In the genomic region with DNA sequence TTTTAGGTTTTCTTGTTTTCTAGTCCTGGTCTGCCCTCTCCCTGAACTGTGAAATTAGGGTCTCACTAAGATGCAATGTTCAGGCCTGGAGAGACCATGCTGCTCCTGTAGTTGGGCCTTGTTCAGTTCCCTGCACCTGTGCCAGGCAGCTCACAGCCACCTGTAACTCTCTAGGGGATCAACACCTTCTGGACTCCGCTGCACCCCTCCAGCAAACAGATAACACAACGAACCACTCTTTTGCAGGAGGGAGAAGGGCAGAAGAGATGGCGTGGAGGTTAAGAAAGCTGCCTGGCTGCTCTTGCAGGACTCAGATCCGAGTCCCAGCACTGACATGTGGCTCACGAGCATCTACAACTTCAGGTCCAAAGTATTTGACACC, we compare ENCODE assay signal across 11 mouse cellular contexts. TPM values are rescaled to one million over a fixed set of nuclear protein-coding genes. Genes with fewer than 3 reads are reported as not detected.
DNase-seq lines count a peak whose midpoint lies in the region; ATAC-seq lines count a peak whose summit lies in the region.
"Had no signal": no experiment of that assay in that cellular context is flagged by ENCODE, and none has a peak within 500 bp of the region (broad histone marks: within the 10 kb centered on the region; RNA-seq: fewer than 3 reads in every experiment).

No protein-coding gene starts in this region.

- H3K4me1 ChIP-seq in megakaryocyte, embryonic 14.5 days = peaks cover 75% of the 10 kb centered on the region
- peaks cover 53% of the 10 kb centered on the region for H3K4me1 ChIP-seq in forebrain, embryonic 16.5 days (replicated peaks; ENCODE audit: control insufficient read depth, insufficient read depth, low read length)
- peaks cover 49% of the 10 kb centered on the region for H3K4me1 ChIP-seq in stomach, embryonic 14.5 days (ENCODE audit: control insufficient read depth, insufficient read depth, low read length)

- DNase-seq in liver = peak; percentile 56
- DNase-seq in layer of hippocampus, postnatal 36 days = no peak
- DNase-seq in testis, postnatal 14 days (ENCODE audit: low spot score) = no peak
- no peak for DNase-seq in adrenal gland, postnatal 14 days
- DNase-seq: kidney, postnatal 14 days; thymus, postnatal 14 days had no signal

- H3K36me3 ChIP-seq in megakaryocyte, embryonic 14.5 days (replicated peaks; ENCODE audit: low read length) = peaks cover 8% of the 10 kb centered on the region
- H3K36me3 ChIP-seq in forebrain, embryonic 16.5 days (ENCODE audit: control insufficient read depth, insufficient read depth) = no peaks in the 10 kb centered on the region
- no peaks in the 10 kb centered on the region for H3K36me3 ChIP-seq in stomach, embryonic 14.5 days (ENCODE audit: control insufficient read depth, insufficient read depth, low read length)

- no peak overlapping the region for H3K27ac ChIP-seq in forebrain, embryonic 16.5 days (ENCODE audit: low read length)
- no peak overlapping the region; the same call in 1 of the 2 replicates for H3K27ac ChIP-seq in stomach, embryonic 14.5 days (ENCODE audit: low read length)

- H3K9me3 ChIP-seq in megakaryocyte, embryonic 14.5 days = no peaks in the 10 kb centered on the region
- H3K9me3 ChIP-seq in forebrain, embryonic 16.5 days (ENCODE audit: control insufficient read depth, low read length) = no peaks in the 10 kb centered on the region
- H3K9me3 ChIP-seq in stomach, embryonic 14.5 days (ENCODE audit: control insufficient read depth, low read depth, low read length) = no peaks in the 10 kb centered on the region

- no peaks in the 10 kb centered on the region for H3K27me3 ChIP-seq in megakaryocyte, embryonic 14.5 days (replicated peaks)
- no peaks in the 10 kb centered on the region for H3K27me3 ChIP-seq in forebrain, embryonic 16.5 days (replicated peaks; ENCODE audit: control insufficient read depth, insufficient read depth, low read length)
- no peaks in the 10 kb centered on the region for H3K27me3 ChIP-seq in stomach, embryonic 14.5 days (ENCODE audit: control insufficient read depth, insufficient read depth, low read length)

- H3K4me2 ChIP-seq in forebrain, embryonic 16.5 days (ENCODE audit: low read length) = peak overlapping the region; percentile 86
- H3K4me2 ChIP-seq in stomach, embryonic 14.5 days (replicated peaks; ENCODE audit: low read depth, low read length) = peak overlapping the region; percentile 58

- no peak for ATAC-seq in megakaryocyte, adult 5-6 weeks (ENCODE audit: poor library complexity, severe bottlenecking)
- no peak for ATAC-seq in forebrain, embryonic 16.5 days
- ATAC-seq in stomach, embryonic 14.5 days (ENCODE audit: insufficient number of reproducible peaks, insufficient read depth, low FRiP score, low read depth) = no peak

- peak overlapping the region; percentile 97 for H3K4me3 ChIP-seq in megakaryocyte, embryonic 14.5 days (replicated peaks)
- H3K4me3 ChIP-seq in forebrain, embryonic 16.5 days (replicated peaks; ENCODE audit: low read length) = peak overlapping the region; percentile 81
- H3K4me3 ChIP-seq in stomach, embryonic 14.5 days (ENCODE audit: low read depth, low read length) = no peak overlapping the region; the same call in 1 of the 2 replicates

- 37% methylated on average over 5 of the region's 5 CpGs for WGBS in forebrain, embryonic 16.5 days
- WGBS in stomach, embryonic 14.5 days = 53% methylated on average over 5 of the region's 5 CpGs

- H3K9ac ChIP-seq in forebrain, embryonic 16.5 days (replicated peaks; ENCODE audit: low read depth, low read length) = peak overlapping the region; percentile 24; the same call in 1 of the 2 replicates
- no peak overlapping the region for H3K9ac ChIP-seq in stomach, embryonic 14.5 days (replicated peaks; ENCODE audit: low read depth, low read length)

RNA-seq across cellular contexts. Expression of a gene that starts 3.7 kb away (rescaled TPM):
- polyA plus RNA-seq in megakaryocyte, embryonic 14.5 days (2012; ENCODE audit: insufficient read depth, low replicate concordance) = 334 and 807 TPM in 2 replicates
- 211 and 220 TPM in 2 replicates for total RNA-seq in megakaryocyte, adult 5-6 weeks (2015)
- total RNA-seq in megakaryocyte, adult 5-6 weeks (2017) = 181 and 183 TPM in 2 replicates
- 1,959 and 1,981 TPM in 2 replicates for polyA plus RNA-seq in forebrain, embryonic 16.5 days (2015; fragmentation: Nextera tagmentation; extraction: Ambion mirVana)
- 529 and 563 TPM in 2 replicates for polyA plus RNA-seq in stomach, embryonic 14.5 days (2014; fragmentation: Nextera tagmentation; extraction: Ambion mirVana)
- total RNA-seq in layer of hippocampus, postnatal 36 days (2021) = 100 to 1,000 TPM; 138 to 161 TPM
- total RNA-seq in adrenal gland, postnatal 14 days (2021) = 99.8 and 101 TPM in 2 replicates

RNA-seq across cellular contexts. Expression of a gene that starts 18.8 kb away (rescaled TPM):
- 84.5 and 173 TPM in 2 replicates for polyA plus RNA-seq in megakaryocyte, embryonic 14.5 days (2012; ENCODE audit: insufficient read depth, low replicate concordance)
- 80.9 and 84.8 TPM in 2 replicates for total RNA-seq in megakaryocyte, adult 5-6 weeks (2015)
- total RNA-seq in megakaryocyte, adult 5-6 weeks (2017) = 104 and 113 TPM in 2 replicates
- polyA plus RNA-seq in forebrain, embryonic 16.5 days (2015; fragmentation: Nextera tagmentation; extraction: Ambion mirVana) = 82.6 and 91.0 TPM in 2 replicates
- 111 and 121 TPM in 2 replicates for polyA plus RNA-seq in stomach, embryonic 14.5 days (2014; fragmentation: Nextera tagmentation; extraction: Ambion mirVana)
- 10 to 100 TPM; 62.5 to 67.8 TPM for total RNA-seq in layer of hippocampus, postnatal 36 days (2021)
- 73.8 and 89.8 TPM in 2 replicates for total RNA-seq in adrenal gland, postnatal 14 days (2021)

RNA-seq across cellular contexts. Expression of a gene that starts 25.6 kb away (rescaled TPM):
- polyA plus RNA-seq in megakaryocyte, embryonic 14.5 days (2012; ENCODE audit: insufficient read depth, low replicate concordance) = 187 and 368 TPM in 2 replicates
- 507 and 587 TPM in 2 replicates for total RNA-seq in megakaryocyte, adult 5-6 weeks (2015)
- 367 and 413 TPM in 2 replicates for total RNA-seq in megakaryocyte, adult 5-6 weeks (2017)
- 1,130 and 1,181 TPM in 2 replicates for polyA plus RNA-seq in forebrain, embryonic 16.5 days (2015; fragmentation: Nextera tagmentation; extraction: Ambion mirVana)
- 984 and 994 TPM in 2 replicates for polyA plus RNA-seq in stomach, embryonic 14.5 days (2014; fragmentation: Nextera tagmentation; extraction: Ambion mirVana)
- 100 to 1,000 TPM; 324 to 344 TPM for total RNA-seq in layer of hippocampus, postnatal 36 days (2021)
- 262 and 272 TPM in 2 replicates for total RNA-seq in adrenal gland, postnatal 14 days (2021)

RNA-seq across cellular contexts. Expression of a gene that starts 35.0 kb away (rescaled TPM):
- 20.7 and 36.2 TPM in 2 replicates for polyA plus RNA-seq in megakaryocyte, embryonic 14.5 days (2012; ENCODE audit: insufficient read depth, low replicate concordance)
- 17.2 and 18.5 TPM in 2 replicates for total RNA-seq in megakaryocyte, adult 5-6 weeks (2015)
- total RNA-seq in megakaryocyte, adult 5-6 weeks (2017) = 19.8 and 38.6 TPM in 2 replicates
- polyA plus RNA-seq in forebrain, embryonic 16.5 days (2015; fragmentation: Nextera tagmentation; extraction: Ambion mirVana) = 16.2 and 17.3 TPM in 2 replicates
- 5.7 and 8.0 TPM in 2 replicates for polyA plus RNA-seq in stomach, embryonic 14.5 days (2014; fragmentation: Nextera tagmentation; extraction: Ambion mirVana)
- 10 to 100 TPM; 10.9 to 11.2 TPM for total RNA-seq in layer of hippocampus, postnatal 36 days (2021)
- total RNA-seq in adrenal gland, postnatal 14 days (2021) = 6.9 and 9.1 TPM in 2 replicates

RNA-seq across cellular contexts. Expression of a gene that starts 48.2 kb away (rescaled TPM):
- polyA plus RNA-seq in megakaryocyte, embryonic 14.5 days (2012; ENCODE audit: insufficient read depth, low replicate concordance) = not detected in 2 replicates
- 0.09 and 0.42 TPM in 2 replicates for total RNA-seq in megakaryocyte, adult 5-6 weeks (2015)
- total RNA-seq in megakaryocyte, adult 5-6 weeks (2017) = 0.08 and 0.15 TPM in 2 replicates
- polyA plus RNA-seq in forebrain, embryonic 16.5 days (2015; fragmentation: Nextera tagmentation; extraction: Ambion mirVana) = not detected in 2 replicates
- 0.32 and 1.0 TPM in 2 replicates for polyA plus RNA-seq in stomach, embryonic 14.5 days (2014; fragmentation: Nextera tagmentation; extraction: Ambion mirVana)
- not detected for total RNA-seq in layer of hippocampus, postnatal 36 days (2021)
- 1.2 and 1.3 TPM in 2 replicates for total RNA-seq in adrenal gland, postnatal 14 days (2021)
- polyA plus RNA-seq: cortical plate, adult 2 months had no signal
